Mouse (Mus musculus): ENCODE measurements around the gene Arl6ip4. TPM values are rescaled to one million over a fixed set of nuclear protein-coding genes. Genes with fewer than 3 reads are reported as not detected.

Gene Arl6ip4
- 67.6 and 95.1 TPM in 2 replicates for polyA plus RNA-seq (2012; rRNA removed)
- 88.3 and 94.9 TPM in 2 replicates for polyA plus RNA-seq (2014; fragmentation: Nextera tagmentation; extraction: Ambion mirVana)

DNA sequence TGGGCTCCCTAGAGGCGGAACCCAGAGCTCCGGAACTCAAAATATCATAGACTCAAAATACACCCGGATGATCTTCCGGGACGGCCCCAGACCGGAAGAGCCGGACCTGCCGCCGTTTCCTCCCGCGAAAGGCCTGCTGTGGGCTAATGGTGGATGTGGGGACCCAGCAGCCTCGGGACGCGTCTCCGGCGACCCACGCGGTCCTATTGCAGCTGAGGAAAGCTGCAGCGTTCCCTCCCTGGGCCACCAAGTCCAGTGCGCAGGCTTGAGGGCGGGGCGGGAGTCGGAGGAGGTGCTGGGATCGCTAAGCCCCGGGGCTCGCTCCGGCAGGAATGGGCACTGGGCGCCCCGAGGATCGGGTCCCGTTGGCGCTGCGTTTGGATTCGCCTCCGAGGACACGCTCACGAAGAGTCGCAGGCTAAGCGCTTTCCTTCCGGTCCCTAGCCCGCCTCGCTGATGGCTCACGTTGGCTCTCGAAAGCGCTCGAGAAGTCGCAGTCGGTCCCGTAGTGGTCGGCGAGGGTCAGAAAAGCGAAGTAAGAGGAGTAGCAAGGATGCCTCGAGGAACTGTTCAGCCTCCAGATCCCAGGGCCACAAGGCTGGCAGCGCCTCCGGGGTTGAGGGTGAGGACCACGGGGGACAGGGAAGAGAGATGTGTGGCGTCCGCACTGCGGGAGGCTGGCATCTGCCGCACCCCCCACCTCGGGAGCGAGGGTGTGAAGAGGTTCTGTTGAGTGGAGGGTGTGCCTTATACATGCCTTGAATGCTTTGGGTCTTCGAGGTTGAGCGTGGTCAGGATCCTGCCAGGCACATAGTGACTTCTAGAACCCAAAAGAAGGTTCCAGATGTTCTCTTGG lies at the start of gene Arl6ip4:
TSS of gene Arl6ip4 (plus strand) at position 100 of the 856 bp plus-strand sequence.
- H3K4me2 ChIP-seq (replicated peaks; ENCODE audit: low read depth, low read length, severe bottlenecking): peak within 1 kb of the TSS; percentile 96
- ATAC-seq (ENCODE audit: low FRiP score, low read depth) (peak; percentile 39; the same call in 1 of the 2 replicates), DNase-seq (ENCODE audit: low spot score) (peak; percentile 67)
- 0 out of 2 replicates have a peak, but pooled peaks have one; percentile 67 for TF ChIP-seq POLR2A (IDR thresholded peaks at IDR 0.05; ENCODE audit: borderline replicate concordance, extremely low read depth, insufficient read depth, insufficient read length)
- peaks cover 46% of the 10 kb centered on the region for H3K36me3 ChIP-seq (ENCODE audit: control insufficient read depth, insufficient read depth, low read length)
- H3K27ac ChIP-seq (replicated peaks; ENCODE audit: low read depth, low read length): peak within 1 kb of the TSS; percentile 68
- no peaks in the 10 kb centered on the region for H3K9me3 ChIP-seq (ENCODE audit: control insufficient read depth, low read length)
- H3K9ac ChIP-seq (ENCODE audit: low read depth, low read length, severe bottlenecking): peak within 1 kb of the TSS; percentile 91
- peak within 1 kb of the TSS; percentile 80 for H3K4me3 ChIP-seq (replicated peaks; ENCODE audit: low read length)
- H3K27me3 ChIP-seq (ENCODE audit: control insufficient read depth, insufficient read depth, low read length): no peaks in the 10 kb centered on the region
- 2% methylated on average over 64 of the region's 64 CpGs for WGBS
- H3K4me1 ChIP-seq (ENCODE audit: control insufficient read depth, insufficient read depth, low read length): peaks cover 16% of the 10 kb centered on the region

DNA sequence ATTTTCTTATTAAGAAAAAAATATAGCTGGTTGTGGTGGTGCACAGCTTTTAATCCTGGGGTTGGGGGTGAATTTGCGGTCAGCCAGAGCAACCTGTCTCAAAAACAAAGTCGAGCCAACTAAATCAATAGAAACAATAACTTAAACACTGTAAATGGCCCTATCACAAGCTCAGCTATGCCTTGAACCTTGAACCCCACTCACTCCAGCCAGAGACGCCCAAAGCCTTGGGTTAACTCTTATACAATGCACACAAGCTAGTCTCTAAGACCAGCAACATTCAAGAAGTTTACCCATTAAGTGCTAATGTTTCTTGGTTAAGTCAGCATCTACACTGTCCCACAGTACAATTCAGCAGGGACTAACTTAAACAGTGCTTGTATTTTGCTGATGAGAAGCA lies 46.2 kb upstream of the Arl6ip4 start:
- no peak for TF ChIP-seq POLR2A (IDR thresholded peaks at IDR 0.05; ENCODE audit: borderline replicate concordance, extremely low read depth, insufficient read depth, insufficient read length)
- Histone ChIP-seq H3K27ac (replicated peaks; ENCODE audit: low read depth, low read length) (no peak overlapping the region), H3K4me1 (ENCODE audit: control insufficient read depth, insufficient read depth, low read length) (no peaks in the 10 kb centered on the region), H3K4me2 (replicated peaks; ENCODE audit: low read depth, low read length, severe bottlenecking) (no peak overlapping the region), H3K9ac (ENCODE audit: low read depth, low read length, severe bottlenecking) (no peak overlapping the region), H3K36me3 (ENCODE audit: control insufficient read depth, insufficient read depth, low read length) (no peaks in the 10 kb centered on the region), H3K4me3 (replicated peaks; ENCODE audit: low read length) (no peak overlapping the region), H3K9me3 (ENCODE audit: control insufficient read depth, low read length) (no peaks in the 10 kb centered on the region), H3K27me3 (ENCODE audit: control insufficient read depth, insufficient read depth, low read length) (no peaks in the 10 kb centered on the region)
- WGBS: 79% methylated on average over 3 of the region's 3 CpGs
- ATAC-seq (ENCODE audit: low FRiP score, low read depth) (no peak), DNase-seq (ENCODE audit: low spot score) (no peak)

DNA sequence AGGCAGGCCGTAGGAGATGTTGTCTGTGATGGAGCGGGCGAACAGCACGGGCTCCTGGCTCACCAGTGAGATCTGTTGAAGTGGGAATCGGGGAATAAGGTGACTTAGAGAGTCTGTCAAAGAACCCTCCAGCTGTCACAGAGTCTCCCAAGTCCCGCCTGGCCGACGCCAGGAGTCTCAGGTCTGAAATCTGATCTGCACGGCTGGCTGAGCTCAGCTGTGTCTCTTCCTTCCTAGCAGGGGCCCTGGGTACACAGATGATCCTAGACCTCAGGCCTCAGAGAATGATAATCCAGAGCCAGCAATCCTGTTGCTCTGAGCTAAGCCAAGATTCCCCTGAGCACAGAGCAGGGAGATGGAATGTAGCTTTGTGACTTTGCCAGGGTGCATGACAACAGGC lies 42.2 kb upstream of the Arl6ip4 start:
- DNase-seq (ENCODE audit: low spot score) (peak; percentile 31), ATAC-seq (ENCODE audit: low FRiP score, low read depth) (peak; percentile 67; the same call in 1 of the 2 replicates)
- Histone ChIP-seq H3K36me3 (ENCODE audit: control insufficient read depth, insufficient read depth, low read length) (no peaks in the 10 kb centered on the region), H3K4me2 (replicated peaks; ENCODE audit: low read depth, low read length, severe bottlenecking) (no peak overlapping the region), H3K9ac (ENCODE audit: low read depth, low read length, severe bottlenecking) (no peak overlapping the region), H3K27ac (replicated peaks; ENCODE audit: low read depth, low read length) (0 out of 2 replicates have a peak overlapping the region, but pooled peaks have one; percentile 26), H3K4me3 (replicated peaks; ENCODE audit: low read length) (no peak overlapping the region), H3K4me1 (ENCODE audit: control insufficient read depth, insufficient read depth, low read length) (peaks cover 4% of the 10 kb centered on the region; the same call in 1 of the 2 replicates), H3K9me3 (ENCODE audit: control insufficient read depth, low read length) (no peaks in the 10 kb centered on the region), H3K27me3 (ENCODE audit: control insufficient read depth, insufficient read depth, low read length) (no peaks in the 10 kb centered on the region)
- 36% methylated on average over 9 of the region's 9 CpGs for WGBS
- no peak for TF ChIP-seq POLR2A (IDR thresholded peaks at IDR 0.05; ENCODE audit: borderline replicate concordance, extremely low read depth, insufficient read depth, insufficient read length)

DNA sequence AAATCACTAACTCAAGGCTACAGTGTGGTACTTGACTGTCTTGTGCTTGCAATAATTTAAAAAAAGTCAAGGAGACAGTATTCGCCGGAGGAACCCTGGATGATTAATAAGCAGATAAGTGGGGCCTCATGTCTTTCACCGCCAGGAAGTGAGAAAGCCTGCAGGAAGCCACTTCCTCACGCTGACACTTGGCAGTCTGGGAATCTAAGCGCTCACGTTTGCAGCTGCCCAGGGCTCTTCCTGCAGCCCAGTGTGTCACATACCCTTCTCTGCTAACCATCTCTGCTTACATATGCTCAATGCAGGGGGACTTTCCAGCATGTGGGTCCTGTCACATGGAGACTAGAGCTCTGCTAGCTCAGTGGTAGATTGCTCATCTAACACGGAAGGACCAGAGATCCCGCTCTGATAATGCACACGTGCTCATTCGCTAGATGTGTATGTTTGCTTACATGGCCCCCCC lies 41.0 kb upstream of the Arl6ip4 start:
- 36% methylated on average over 10 of the region's 10 CpGs for WGBS
- H3K4me1 ChIP-seq (ENCODE audit: control insufficient read depth, insufficient read depth, low read length): peaks cover 9% of the 10 kb centered on the region; the same call in 1 of the 2 replicates
- H3K4me3 ChIP-seq (replicated peaks; ENCODE audit: low read length): no peak overlapping the region
- H3K27ac ChIP-seq (replicated peaks; ENCODE audit: low read depth, low read length): no peak overlapping the region
- H3K9ac ChIP-seq (ENCODE audit: low read depth, low read length, severe bottlenecking): no peak overlapping the region
- ATAC-seq (ENCODE audit: low FRiP score, low read depth) (peak; percentile 28; the same call in 1 of the 2 replicates), DNase-seq (ENCODE audit: low spot score) (peak; percentile 47)
- H3K36me3 ChIP-seq (ENCODE audit: control insufficient read depth, insufficient read depth, low read length): no peaks in the 10 kb centered on the region
- TF ChIP-seq POLR2A (IDR thresholded peaks at IDR 0.05; ENCODE audit: borderline replicate concordance, extremely low read depth, insufficient read depth, insufficient read length): no peak
- H3K27me3 ChIP-seq (ENCODE audit: control insufficient read depth, insufficient read depth, low read length): no peaks in the 10 kb centered on the region
- H3K4me2 ChIP-seq (replicated peaks; ENCODE audit: low read depth, low read length, severe bottlenecking): no peak overlapping the region
- H3K9me3 ChIP-seq (ENCODE audit: control insufficient read depth, low read length): no peaks in the 10 kb centered on the region

DNA sequence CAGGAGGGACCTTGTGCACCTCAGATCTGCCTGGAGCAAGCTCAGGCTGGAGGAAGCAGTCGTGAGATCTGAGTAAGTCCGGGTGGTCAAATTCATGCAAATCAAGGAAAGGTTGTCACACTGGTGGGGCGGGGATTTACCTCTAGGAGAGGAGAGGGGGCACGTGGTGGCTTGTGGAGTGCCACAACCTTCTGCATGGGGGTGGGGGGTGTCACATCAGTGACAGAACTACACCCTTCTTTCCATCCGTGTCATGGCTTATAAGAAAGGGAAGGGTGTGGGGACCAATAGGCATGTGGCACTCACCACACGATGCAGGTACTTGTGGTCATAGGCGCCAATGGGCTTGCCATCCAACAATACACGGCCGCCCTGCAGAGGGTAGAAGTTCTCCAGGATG lies 40.2 kb upstream of the Arl6ip4 start:
- H3K4me2 ChIP-seq (replicated peaks; ENCODE audit: low read depth, low read length, severe bottlenecking): no peak overlapping the region
- no peaks in the 10 kb centered on the region for H3K27me3 ChIP-seq (ENCODE audit: control insufficient read depth, insufficient read depth, low read length)
- no peak overlapping the region for H3K9ac ChIP-seq (ENCODE audit: low read depth, low read length, severe bottlenecking)
- no peaks in the 10 kb centered on the region for H3K36me3 ChIP-seq (ENCODE audit: control insufficient read depth, insufficient read depth, low read length)
- DNase-seq (ENCODE audit: low spot score) (no peak), ATAC-seq (ENCODE audit: low FRiP score, low read depth) (no peak)
- TF ChIP-seq POLR2A (IDR thresholded peaks at IDR 0.05; ENCODE audit: borderline replicate concordance, extremely low read depth, insufficient read depth, insufficient read length): no peak
- no peaks in the 10 kb centered on the region for H3K9me3 ChIP-seq (ENCODE audit: control insufficient read depth, low read length)
- peaks cover 9% of the 10 kb centered on the region; the same call in 1 of the 2 replicates for H3K4me1 ChIP-seq (ENCODE audit: control insufficient read depth, insufficient read depth, low read length)
- H3K27ac ChIP-seq (replicated peaks; ENCODE audit: low read depth, low read length): no peak overlapping the region
- 63% methylated on average over 9 of the region's 9 CpGs for WGBS
- no peak overlapping the region for H3K4me3 ChIP-seq (replicated peaks; ENCODE audit: low read length)

All from limb, embryonic 14.5 days (tissue).